Comparison of ENCODE assay signal across 9 mouse cellular contexts in the genomic region with DNA sequence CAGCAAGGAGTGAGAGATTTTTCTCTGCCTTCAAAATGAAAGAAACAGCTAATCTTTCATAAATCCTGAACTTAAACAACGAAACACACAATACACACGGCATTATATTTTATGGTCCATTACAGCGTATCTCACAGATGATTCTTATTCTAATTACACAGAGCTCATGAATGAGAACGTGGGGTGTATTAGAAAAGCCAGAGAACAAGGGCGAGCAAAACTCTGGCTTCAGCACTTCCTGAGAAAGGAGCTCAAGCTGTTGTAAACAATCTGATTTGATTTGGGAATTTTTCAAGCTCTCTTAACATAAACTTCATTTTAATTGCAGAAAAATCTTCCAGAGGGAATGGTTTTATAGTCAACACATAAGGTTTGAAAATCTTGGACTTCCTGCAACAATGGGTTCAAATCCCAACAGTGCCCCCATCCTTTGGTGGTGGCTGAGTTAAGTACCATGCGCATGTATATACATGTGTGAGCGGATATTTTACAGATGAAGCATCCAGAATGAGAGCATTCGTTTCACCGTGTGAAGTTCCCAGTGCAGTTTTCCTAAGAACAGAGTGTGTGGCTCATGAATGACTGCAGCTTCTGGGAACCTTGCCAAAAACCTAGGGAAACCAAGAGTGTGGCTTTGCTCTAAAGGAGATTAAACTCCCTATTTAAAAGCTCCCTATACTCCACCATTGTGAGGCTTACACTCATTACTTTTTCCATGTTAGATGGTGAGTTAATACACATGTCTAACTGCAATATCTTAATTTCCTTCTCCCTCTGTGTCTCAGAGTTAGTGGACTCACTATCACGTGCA.
A peak's percentile ranks its signal among the peaks of the same experiment; 100 is the strongest.
DNase-seq lines count a peak whose midpoint lies in the region; ATAC-seq lines count a peak whose summit lies in the region.
"Had no signal": no experiment of that assay in that cellular context is flagged by ENCODE, and none has a peak within 500 bp of the region (broad histone marks: within the 10 kb centered on the region; RNA-seq: fewer than 3 reads in every experiment).

No protein-coding gene starts in this region.

- H3K27ac ChIP-seq in limb, embryonic 12.5 days, result no peak overlapping the region
- no peak overlapping the region for H3K27ac ChIP-seq in limb, embryonic 10.5 days
- H3K27ac ChIP-seq: macrophage had no signal

- no peaks in the 10 kb centered on the region for H3K27me3 ChIP-seq in limb, embryonic 12.5 days
- no peaks in the 10 kb centered on the region for H3K27me3 ChIP-seq in limb, embryonic 10.5 days (ENCODE audit: low read depth, poor library complexity, severe bottlenecking)

- no peak overlapping the region for H3K4me2 ChIP-seq in limb, embryonic 12.5 days

- H3K4me3 ChIP-seq in limb, embryonic 12.5 days (replicated peaks), result no peak overlapping the region
- no peak overlapping the region for H3K4me3 ChIP-seq in limb, embryonic 10.5 days

- 56% methylated on average over 10 of the region's 10 CpGs for WGBS in limb, embryonic 12.5 days
- WGBS in limb, embryonic 10.5 days, result 85% methylated on average over 10 of the region's 10 CpGs

- ATAC-seq in limb, embryonic 12.5 days (ENCODE audit: insufficient number of reproducible peaks, insufficient read depth, low FRiP score, low TSS enrichment, low read depth), result peak; percentile 91

- intact Hi-C loops in left cerebral cortex, postnatal 14 days (cut with DNase I), result loop anchor here (10.0 kb wide), 1 partner anchor 1881 kb away; the partner anchor contains the start of gene Epha7
- intact Hi-C loops in gastrocnemius, postnatal 36 days (cut with DNase I), result no loop called here

- no peak for DNase-seq in limb, embryonic 10.5 days (ENCODE audit: low spot score)
- peak; percentile 15 to 34 for DNase-seq in cerebellum, adult 18-20 months
- peak; percentile 14 to 39 for DNase-seq in frontal cortex, postnatal 14 days (ENCODE audit: low spot score in 2 of 2)
- DNase-seq in left cerebral cortex, postnatal 14 days (ENCODE audit: low spot score in 2 of 2), result peak; percentile 74 to 88
- peak; percentile 77 for DNase-seq in telencephalon, adult 2 months (ENCODE audit: low read depth, low spot score)
- DNase-seq in thymus, postnatal 0 days (ENCODE audit: low spot score), result no peak
- DNase-seq in gastrocnemius, postnatal 36 days, result no peak

- no peaks in the 10 kb centered on the region for H3K9me3 ChIP-seq in limb, embryonic 12.5 days
- H3K9me3 ChIP-seq in limb, embryonic 10.5 days (replicated peaks), result no peaks in the 10 kb centered on the region

- H3K36me3 ChIP-seq in limb, embryonic 12.5 days, result no peaks in the 10 kb centered on the region
- H3K36me3 ChIP-seq in limb, embryonic 10.5 days, result no peaks in the 10 kb centered on the region

- H3K4me1 ChIP-seq in limb, embryonic 12.5 days (replicated peaks), result no peaks in the 10 kb centered on the region
- H3K4me1 ChIP-seq in limb, embryonic 10.5 days, result no peaks in the 10 kb centered on the region

- no peak overlapping the region for H3K9ac ChIP-seq in limb, embryonic 12.5 days (replicated peaks)

Comparison
In these comparisons a context has a peak if more than half of its experiments do, and no peak if none do; other contexts are left out.
1. DNase-seq: peak in cerebellum, adult 18-20 months (2 of 2), frontal cortex, postnatal 14 days (2 of 2), left cerebral cortex, postnatal 14 days (2 of 2) and telencephalon, adult 2 months (single experiment); none in limb, embryonic 10.5 days (single experiment), thymus, postnatal 0 days (single experiment) and gastrocnemius, postnatal 36 days (0 of 2).